Mouse (Mus musculus): ENCODE data around the gene Mfsd11.

- TF ChIP-seq EP300 (IDR thresholded peaks at IDR 0.05; ENCODE audit: low read depth) (no peak), CTCF (IDR thresholded peaks at IDR 0.05; ENCODE audit: low read depth) (no peak)
These were observed 507 bp upstream of the Mfsd11 start for GRCm38 (mm10) chr11:116851576-116852290.

All from liver, embryonic 14.5 days (tissue).